ENCODE assay signal across 11 mouse cellular contexts in genomic region chr6:126167208-126167590, GRCm38 (mm10). TPM values are rescaled to one million over a fixed set of nuclear protein-coding genes. Genes with fewer than 3 reads are reported as not detected.
DNase-seq lines count a peak whose midpoint lies in the region; ATAC-seq lines count a peak whose summit lies in the region.
"Had no signal": no experiment of that assay in that cellular context is flagged by ENCODE, and none has a peak within 500 bp of the region (broad histone marks: within the 10 kb centered on the region; RNA-seq: fewer than 3 reads in every experiment).

No protein-coding gene starts in this region.

- no peak for DNase-seq in heart, postnatal 10 days
- no peak for DNase-seq in embryonic facial prominence, embryonic 11.5 days (ENCODE audit: low spot score)
- no peak for DNase-seq in hindbrain, embryonic 14.5 days (ENCODE audit: low spot score)
- DNase-seq in yolk sac, embryonic 10.5 days (ENCODE audit: low spot score), result no peak
- no peak for DNase-seq in gastrocnemius, postnatal 10 days
- DNase-seq: adrenal gland, adult 2 months had no signal

- H3K9me3 ChIP-seq in heart, embryonic 15.5 days (replicated peaks), result no peaks in the 10 kb centered on the region
- H3K9me3 ChIP-seq in embryonic facial prominence, embryonic 11.5 days (replicated peaks; ENCODE audit: control insufficient read depth, low read length), result no peaks in the 10 kb centered on the region
- no peaks in the 10 kb centered on the region for H3K9me3 ChIP-seq in hindbrain, embryonic 14.5 days (ENCODE audit: control insufficient read depth, low read length)
- H3K9me3 ChIP-seq in midbrain, embryonic 15.5 days, result no peaks in the 10 kb centered on the region

- 11% methylated on average over 6 of the region's 6 CpGs for WGBS in heart, embryonic 15.5 days
- 1% methylated on average over 6 of the region's 6 CpGs for WGBS in embryonic facial prominence, embryonic 11.5 days
- WGBS in hindbrain, embryonic 14.5 days, result 10% methylated on average over 6 of the region's 6 CpGs
- WGBS in midbrain, embryonic 15.5 days, result 3% methylated on average over 6 of the region's 6 CpGs

- ATAC-seq in heart, embryonic 15.5 days (replicated peaks; ENCODE audit: insufficient number of reproducible peaks, insufficient read depth, low FRiP score, low read depth), result no peak
- ATAC-seq in embryonic facial prominence, embryonic 11.5 days (replicated peaks; ENCODE audit: insufficient number of reproducible peaks, low FRiP score, low TSS enrichment, low read depth), result no peak
- no peak for ATAC-seq in hindbrain, embryonic 14.5 days (ENCODE audit: low FRiP score)
- no peak for ATAC-seq in midbrain, embryonic 15.5 days (replicated peaks)
- ATAC-seq in monocyte, adult 5-6 weeks (replicated peaks; ENCODE audit: insufficient number of reproducible peaks, low FRiP score, low TSS enrichment, poor library complexity, severe bottlenecking), result no peak

- H3K36me3 ChIP-seq in heart, embryonic 15.5 days, result no peaks in the 10 kb centered on the region
- no peaks in the 10 kb centered on the region for H3K36me3 ChIP-seq in embryonic facial prominence, embryonic 11.5 days (replicated peaks; ENCODE audit: control insufficient read depth, insufficient read depth, low read depth, low read length)
- H3K36me3 ChIP-seq in hindbrain, embryonic 14.5 days (replicated peaks; ENCODE audit: control insufficient read depth, insufficient read depth), result no peaks in the 10 kb centered on the region
- no peaks in the 10 kb centered on the region for H3K36me3 ChIP-seq in midbrain, embryonic 15.5 days (replicated peaks)

- intact Hi-C loops in heart, postnatal 10 days (cut with DNase I), result loop anchor here (1.0 to 10.0 kb wide), 8 partner anchors 130 to 742 kb away; no protein-coding TSS in a partner anchor

- no peak overlapping the region; the same call in 1 of the 2 replicates for H3K9ac ChIP-seq in heart, embryonic 15.5 days
- peak overlapping the region; percentile 50 for H3K9ac ChIP-seq in embryonic facial prominence, embryonic 11.5 days (replicated peaks; ENCODE audit: low read length)
- H3K9ac ChIP-seq in hindbrain, embryonic 14.5 days, result 0 out of 2 replicates have a peak overlapping the region, but pooled peaks have one; percentile 20
- no peak overlapping the region; the same call in 1 of the 2 replicates for H3K9ac ChIP-seq in midbrain, embryonic 15.5 days

- peak overlapping the region; percentile 88 for H3K4me2 ChIP-seq in heart, embryonic 15.5 days
- peak overlapping the region; percentile 52 for H3K4me2 ChIP-seq in embryonic facial prominence, embryonic 11.5 days (ENCODE audit: low read depth, low read length)
- H3K4me2 ChIP-seq in hindbrain, embryonic 14.5 days (replicated peaks), result peak overlapping the region; percentile 50
- peak overlapping the region; percentile 57 for H3K4me2 ChIP-seq in midbrain, embryonic 15.5 days

- H3K27me3 ChIP-seq in heart, embryonic 15.5 days, result peaks cover 30% of the 10 kb centered on the region
- H3K27me3 ChIP-seq in embryonic facial prominence, embryonic 11.5 days (ENCODE audit: control insufficient read depth, insufficient read depth, low read length), result no peaks in the 10 kb centered on the region
- peaks cover 62% of the 10 kb centered on the region for H3K27me3 ChIP-seq in hindbrain, embryonic 14.5 days (ENCODE audit: control insufficient read depth, insufficient read depth, low read length)
- peaks cover 46% of the 10 kb centered on the region for H3K27me3 ChIP-seq in midbrain, embryonic 15.5 days (replicated peaks)

- H3K4me1 ChIP-seq in heart, embryonic 15.5 days (replicated peaks), result peaks cover 46% of the 10 kb centered on the region
- H3K4me1 ChIP-seq in embryonic facial prominence, embryonic 11.5 days (ENCODE audit: control insufficient read depth, insufficient read depth, low read length), result no peaks in the 10 kb centered on the region
- peaks cover 39% of the 10 kb centered on the region for H3K4me1 ChIP-seq in hindbrain, embryonic 14.5 days (replicated peaks; ENCODE audit: control insufficient read depth, insufficient read depth, low read length)
- H3K4me1 ChIP-seq in midbrain, embryonic 15.5 days, result peaks cover 38% of the 10 kb centered on the region

- peak overlapping the region; percentile 40 for H3K4me3 ChIP-seq in heart, embryonic 15.5 days
- H3K4me3 ChIP-seq in embryonic facial prominence, embryonic 11.5 days (ENCODE audit: low read depth, low read length), result peak overlapping the region; percentile 61
- H3K4me3 ChIP-seq in hindbrain, embryonic 14.5 days (replicated peaks; ENCODE audit: low read length), result peak overlapping the region; percentile 28
- peak overlapping the region; percentile 33; the same call in 1 of the 2 replicates for H3K4me3 ChIP-seq in midbrain, embryonic 15.5 days

- peak overlapping the region; percentile 25; the same call in 1 of the 2 replicates for H3K27ac ChIP-seq in heart, embryonic 15.5 days
- peak overlapping the region; percentile 79 for H3K27ac ChIP-seq in embryonic facial prominence, embryonic 11.5 days (replicated peaks; ENCODE audit: low read depth, low read length)
- no peak overlapping the region for H3K27ac ChIP-seq in hindbrain, embryonic 14.5 days
- no peak overlapping the region for H3K27ac ChIP-seq in midbrain, embryonic 15.5 days

RNA-seq across cellular contexts. Expression of gene Ntf3, which starts 0.5 kb away (rescaled TPM):
- polyA plus RNA-seq in heart, embryonic 15.5 days (2015; fragmentation: Nextera tagmentation; extraction: Ambion mirVana), result 7.0 and 8.0 TPM in 2 replicates
- 1 to 10 TPM; 3.7 to 4.3 TPM for total RNA-seq in heart, postnatal 10 days (2021)
- 26.7 and 28.0 TPM in 2 replicates for polyA plus RNA-seq in embryonic facial prominence, embryonic 11.5 days (2014; fragmentation: Nextera tagmentation; extraction: Ambion mirVana)
- polyA plus RNA-seq in hindbrain, embryonic 14.5 days (2014; fragmentation: Nextera tagmentation; extraction: Ambion mirVana), result 3.0 and 3.4 TPM in 2 replicates
- polyA plus RNA-seq in midbrain, embryonic 15.5 days (2015; fragmentation: Nextera tagmentation; extraction: Ambion mirVana), result 1.3 and 2.3 TPM in 2 replicates
- not detected in 3 replicates for total RNA-seq in monocyte, adult 5-6 weeks (2017)
- total RNA-seq in gastrocnemius, postnatal 10 days (2021), result 1 to 10 TPM; 2.1 to 2.9 TPM
- total RNA-seq: CH12.LX; common myeloid progenitor, adult 5-6 weeks had no signal

Comparison
In these comparisons a context has a peak if more than half of its experiments do, and no peak if none do; other contexts are left out.
1. H3K27ac ChIP-seq: peak in heart, embryonic 15.5 days (single experiment) and embryonic facial prominence, embryonic 11.5 days (single experiment); none in hindbrain, embryonic 14.5 days (single experiment) and midbrain, embryonic 15.5 days (single experiment).
2. H3K9ac ChIP-seq: peak in embryonic facial prominence, embryonic 11.5 days (single experiment) and hindbrain, embryonic 14.5 days (single experiment); none in heart, embryonic 15.5 days (single experiment) and midbrain, embryonic 15.5 days (single experiment).
3. Peak in every context shown above with its lines, with median percentiles within 50 percentile points of each other: H3K4me2 ChIP-seq and H3K4me3 ChIP-seq.